Mouse (Mus musculus) cerebellum, adult 2 months (tissue): Measurements from ENCODE around the gene Ccdc185.

ENCODE experiments used
- CTCF ChIP-seq: fragments of 200-500 bp; IDR thresholded peaks from 2 replicates; pipeline ENCODE4 v1.5.1; 2011; ENCODE audit warnings: low read depth, mild to moderate bottlenecking, control low read depth, low read length, moderate library complexity, borderline replicate concordance; ENCODE audit not compliant: insufficient read depth
- POLR2A ChIP-seq: fragments of 200-500 bp; IDR thresholded peaks from 2 replicates; pipeline ENCODE4 v1.6.1; 2011; ENCODE audit warnings: low read length, control low read depth, borderline replicate concordance; ENCODE audit not compliant: insufficient read depth

- TF ChIP-seq CTCF = no peak
- TF ChIP-seq POLR2A = no peak
These were observed 16.3 kb downstream of the Ccdc185 start for GRCm38 (mm10) chr1:182732695-182733094.
